Mouse (Mus musculus) heart, postnatal 36 days (tissue): ENCODE data around the gene Gm10518. TPM values are rescaled to one million over a fixed set of nuclear protein-coding genes. Genes with fewer than 3 reads are reported as not detected.
A peak's percentile ranks its signal among the peaks of the same experiment; 100 is the strongest.

Experiments
- DNase-seq, 2 experiments: peaks; one replicate each; pipeline ENCODE4 v3.0.0; 2021 to 2022
- intact Hi-C: fragments of 180-260 bp; cut with DNase I; formaldehyde crosslinking; loops from one replicate; pipeline ENCODE4 v1.15.1; 2025
- total RNA-seq, 2 experiments: library from RNA; stranded (reverse); gene quantifications; 2 replicates each; pipeline ENCODE4 v1.2.3; 2021

Gene Gm10518
- total RNA-seq, 2 experiments from 2014 or later: not detected

DNA sequence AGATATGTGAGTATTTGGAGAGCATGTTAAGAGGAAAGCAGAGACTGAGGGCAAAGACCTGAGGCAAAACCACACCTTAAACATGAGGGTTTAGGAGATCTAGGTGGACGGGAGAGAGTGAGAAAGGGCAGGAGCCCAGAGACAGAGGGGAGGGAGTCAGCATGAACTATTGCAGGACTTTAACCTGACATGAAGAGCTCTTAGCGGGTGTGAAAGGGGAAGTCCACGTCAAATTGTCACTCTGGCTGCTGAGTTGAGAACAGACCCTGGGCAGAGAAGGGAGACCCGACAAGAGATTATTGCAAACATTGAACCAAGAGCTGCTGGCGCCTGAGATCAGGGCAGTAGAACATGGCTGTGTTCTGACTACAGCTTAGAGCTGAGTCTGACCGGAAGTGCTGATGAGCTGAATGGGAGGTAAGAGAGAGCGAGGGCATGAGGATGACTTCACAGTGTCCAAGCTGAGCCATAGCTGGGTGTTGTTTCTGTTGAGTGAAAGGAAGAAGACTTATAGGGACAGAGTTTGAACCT lies 29.6 kb downstream of the Gm10518 start:
- no peak for DNase-seq
- intact Hi-C loops: no loop called here

DNA sequence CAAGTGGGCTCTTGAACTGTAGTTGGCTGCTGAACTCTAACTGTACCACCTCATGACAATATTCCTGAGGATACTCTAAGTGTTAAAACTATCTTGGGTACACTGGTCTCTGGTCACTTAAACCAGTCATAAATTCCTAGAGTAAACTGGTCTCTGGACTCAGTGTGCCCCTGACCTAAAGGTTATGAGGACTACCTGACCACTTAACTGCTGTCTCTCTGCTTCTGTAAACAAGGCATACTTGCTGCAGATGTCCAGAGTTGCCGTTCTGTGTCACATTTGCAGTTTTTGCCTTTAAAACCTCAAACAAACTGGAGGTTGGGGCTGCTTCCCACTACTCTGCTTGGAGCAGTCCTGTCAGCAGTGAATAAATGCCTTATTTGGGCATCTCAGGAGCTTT lies 30.4 kb downstream of the Gm10518 start:
- intact Hi-C loops: no loop called here

DNA sequence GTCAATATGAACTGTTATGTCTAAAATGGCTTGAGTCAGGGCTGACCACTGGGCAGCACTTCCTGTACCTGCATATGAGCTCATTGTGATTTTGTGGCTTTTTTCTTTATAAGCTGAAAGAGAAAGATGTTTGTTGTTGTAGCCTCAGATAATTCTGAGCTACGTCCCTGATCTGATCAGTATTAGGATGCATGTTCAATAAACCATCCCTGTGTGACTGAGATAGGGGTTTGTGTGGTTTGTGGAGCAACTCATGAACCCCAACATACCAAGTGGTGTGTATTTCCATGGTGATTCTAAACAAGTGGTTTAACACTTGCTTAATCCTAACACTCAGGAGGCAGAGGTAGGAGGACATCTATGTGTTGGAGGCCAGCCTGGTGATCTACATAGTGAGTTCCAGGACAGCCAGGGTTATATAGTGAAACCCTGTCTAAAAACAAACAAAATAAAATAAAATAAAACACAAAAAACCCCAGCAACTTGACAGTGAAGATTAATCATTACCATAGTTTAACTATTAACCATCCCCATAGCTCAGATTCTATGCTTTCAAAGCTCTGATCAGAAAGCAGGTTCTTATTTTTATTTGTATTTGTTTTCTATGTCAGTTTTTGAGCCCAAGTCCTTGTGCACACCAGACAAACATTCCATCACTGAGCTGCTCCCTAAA lies 32.7 kb downstream of the Gm10518 start:
- intact Hi-C loops: no loop called here
- no peak for DNase-seq

More for the DNA sequence above, 30.4 kb downstream of the Gm10518 start:
- no peak for DNase-seq

DNA sequence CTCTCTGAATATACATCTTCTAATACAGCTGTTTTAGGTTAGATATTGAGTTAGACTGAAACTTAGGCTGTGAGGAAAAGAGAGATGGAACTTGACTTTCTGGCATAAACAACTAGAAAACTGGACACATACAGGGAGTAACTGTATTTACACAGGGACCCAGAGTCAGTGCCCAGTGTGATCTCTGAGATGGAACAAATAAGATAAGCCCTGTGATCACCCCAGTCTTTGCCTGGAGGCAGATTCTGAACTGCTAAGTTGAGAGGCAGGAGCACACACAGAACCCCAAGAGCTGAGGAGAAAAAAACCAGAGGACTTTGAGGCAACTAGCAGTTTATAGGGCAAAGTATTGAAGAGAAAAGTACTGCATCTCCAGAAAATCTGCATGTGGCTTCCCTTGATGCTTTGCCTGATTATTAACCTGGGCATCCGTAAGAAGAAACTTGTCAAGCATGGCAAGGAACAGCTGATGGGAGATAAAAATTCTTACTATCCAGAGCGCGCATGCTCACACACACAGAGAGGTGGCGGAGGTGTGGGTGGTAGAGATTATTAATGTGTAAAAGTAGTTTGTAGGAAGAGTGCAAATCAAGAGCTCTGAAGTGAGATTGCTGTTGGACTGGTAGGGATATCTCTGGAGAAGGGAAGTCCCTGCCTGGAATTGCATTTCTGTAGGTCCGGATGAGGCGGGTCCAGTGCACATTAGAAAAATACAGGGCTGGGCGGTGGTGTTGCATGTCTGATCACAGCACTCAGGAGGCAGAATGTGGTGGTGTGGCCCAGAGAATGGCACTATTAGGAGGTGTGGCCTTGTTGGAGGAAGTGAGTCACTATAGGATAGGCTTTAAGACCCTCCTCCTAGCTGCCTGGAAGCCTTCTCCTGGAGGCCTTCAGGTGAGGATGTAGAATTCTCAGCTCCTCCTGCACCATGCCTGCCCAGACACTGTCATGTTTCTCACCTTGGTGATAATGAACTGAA lies 33.5 kb downstream of the Gm10518 start:
- intact Hi-C loops: no loop called here
- no peak for DNase-seq

DNA sequence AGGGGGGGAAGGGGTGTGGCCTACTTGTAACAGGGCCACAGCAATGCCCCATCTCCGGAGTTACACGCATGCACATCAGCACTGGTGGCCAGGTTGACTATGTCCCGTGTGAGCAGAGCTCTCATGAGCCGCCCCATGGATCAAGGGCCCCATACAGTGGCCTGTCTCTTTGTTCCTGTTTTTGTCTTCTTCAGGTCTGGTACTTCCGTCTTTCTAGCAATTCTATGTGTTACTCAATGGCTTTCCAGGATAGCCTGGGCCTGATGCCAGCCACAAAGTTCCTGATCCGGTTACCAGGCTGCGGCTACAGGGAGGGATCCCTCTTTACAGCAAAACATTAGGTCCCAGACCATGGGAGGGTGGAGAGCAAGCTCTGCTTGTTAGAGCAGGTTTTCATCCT lies 39.4 kb downstream of the Gm10518 start:
- peak; percentile 40 to 56 for DNase-seq
- intact Hi-C loops: loop anchor here (10.0 kb wide), 1 partner anchor 198 kb away; no protein-coding TSS in a partner anchor

DNA sequence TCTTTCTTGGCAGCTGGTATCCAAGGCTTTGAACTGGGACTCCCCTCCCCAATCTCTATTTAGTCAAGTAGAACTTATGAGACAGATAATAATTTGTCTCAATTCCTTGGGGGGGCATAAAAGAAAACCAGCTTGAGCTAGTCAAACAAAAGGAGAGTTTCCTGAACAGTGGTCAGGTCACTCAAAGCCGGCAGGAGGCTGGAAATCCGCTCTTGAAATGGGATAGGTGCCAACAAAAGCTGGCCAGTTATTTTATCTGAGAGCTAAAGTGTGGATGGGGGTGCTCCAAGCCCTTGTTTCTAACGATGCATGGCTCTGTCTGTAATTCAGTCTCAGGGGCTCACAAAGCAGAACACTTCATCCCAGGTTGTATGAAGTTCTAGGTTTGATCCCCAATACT lies 40.8 kb downstream of the Gm10518 start:
- DNase-seq: no peak
- intact Hi-C loops: loop anchor here (2.0 to 10.0 kb wide), 2 partner anchors 39 to 199 kb away; no protein-coding TSS in a partner anchor

DNA sequence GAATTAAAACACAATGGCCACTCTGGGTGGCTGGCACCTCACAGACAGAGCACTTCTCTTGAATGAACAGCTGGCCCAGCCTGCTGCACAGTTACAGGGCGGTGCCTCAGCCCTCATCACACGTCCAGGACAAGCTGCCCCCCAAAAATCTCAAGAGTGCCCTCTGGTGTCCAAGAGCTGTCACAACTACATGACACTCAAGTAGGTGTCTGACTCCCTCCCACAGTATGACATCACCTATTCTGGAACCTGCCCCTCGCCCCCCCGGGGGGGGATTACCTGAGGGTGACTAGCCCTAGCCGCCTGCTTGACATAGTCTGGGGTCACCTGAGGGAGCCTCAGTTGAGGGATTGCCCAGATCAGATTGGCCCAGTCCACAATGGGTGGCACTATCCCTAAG lies 41.7 kb downstream of the Gm10518 start:
- DNase-seq: peak; percentile 73
- intact Hi-C loops: loop anchor here (2.0 to 10.0 kb wide), 2 partner anchors 40 to 200 kb away; no protein-coding TSS in a partner anchor

DNA sequence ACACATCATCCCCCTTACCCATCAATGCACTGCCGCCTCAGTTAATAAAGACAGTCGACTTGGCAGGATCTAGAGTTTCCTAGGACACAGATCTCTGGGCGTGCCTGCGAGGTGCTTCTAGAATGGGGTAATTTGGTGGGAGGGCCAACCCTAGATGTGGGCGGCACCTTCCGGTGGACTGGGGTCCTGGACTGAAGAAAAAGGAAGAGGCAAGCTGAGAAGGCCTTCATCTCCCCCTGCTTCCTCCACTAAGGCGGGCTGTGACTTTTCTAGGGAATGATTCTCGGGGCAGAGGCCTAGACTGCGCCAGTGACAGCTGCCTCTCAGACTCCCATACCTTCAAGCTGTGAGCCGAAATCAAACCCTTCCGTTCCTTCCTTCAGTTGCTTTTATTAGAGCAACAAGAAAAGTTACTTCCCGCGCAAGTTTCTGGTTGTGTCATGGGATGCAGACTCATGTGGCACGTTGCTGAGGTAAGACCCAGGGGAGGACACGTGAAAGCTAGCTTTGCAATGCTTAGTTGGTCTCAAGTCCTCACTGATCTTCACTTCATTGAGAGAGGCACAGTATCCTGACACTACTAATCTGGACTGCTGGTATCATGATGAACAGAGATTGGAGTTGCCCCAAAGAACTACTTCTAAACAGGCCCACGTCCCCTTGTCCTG lies 42.8 kb downstream of the Gm10518 start:
- no peak for DNase-seq
- intact Hi-C loops: loop anchor here (2.0 to 10.0 kb wide), 2 partner anchors 41 to 201 kb away; no protein-coding TSS in a partner anchor

DNA sequence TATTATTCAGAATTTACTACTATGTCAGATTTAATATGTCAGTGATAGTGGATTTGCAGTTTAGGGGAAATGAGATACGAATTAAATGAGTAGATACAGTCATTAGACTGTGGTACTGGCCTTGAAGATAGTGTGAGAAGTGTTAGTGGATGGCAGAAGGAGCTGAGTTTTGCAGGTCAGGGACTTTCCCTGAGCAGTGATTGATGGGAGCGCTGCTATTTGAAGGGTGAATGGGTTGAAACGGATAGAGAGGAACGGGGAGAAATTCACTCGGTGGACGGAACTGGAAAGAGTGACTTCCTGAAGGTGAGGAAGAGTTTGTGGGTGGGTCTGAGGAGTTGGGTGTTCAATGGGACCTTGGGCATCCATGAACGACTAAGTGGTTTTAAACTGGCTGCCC lies 44.0 kb downstream of the Gm10518 start:
- intact Hi-C loops: loop anchor here (10.0 kb wide), 1 partner anchor 202 kb away; no protein-coding TSS in a partner anchor
- DNase-seq: no peak

DNA sequence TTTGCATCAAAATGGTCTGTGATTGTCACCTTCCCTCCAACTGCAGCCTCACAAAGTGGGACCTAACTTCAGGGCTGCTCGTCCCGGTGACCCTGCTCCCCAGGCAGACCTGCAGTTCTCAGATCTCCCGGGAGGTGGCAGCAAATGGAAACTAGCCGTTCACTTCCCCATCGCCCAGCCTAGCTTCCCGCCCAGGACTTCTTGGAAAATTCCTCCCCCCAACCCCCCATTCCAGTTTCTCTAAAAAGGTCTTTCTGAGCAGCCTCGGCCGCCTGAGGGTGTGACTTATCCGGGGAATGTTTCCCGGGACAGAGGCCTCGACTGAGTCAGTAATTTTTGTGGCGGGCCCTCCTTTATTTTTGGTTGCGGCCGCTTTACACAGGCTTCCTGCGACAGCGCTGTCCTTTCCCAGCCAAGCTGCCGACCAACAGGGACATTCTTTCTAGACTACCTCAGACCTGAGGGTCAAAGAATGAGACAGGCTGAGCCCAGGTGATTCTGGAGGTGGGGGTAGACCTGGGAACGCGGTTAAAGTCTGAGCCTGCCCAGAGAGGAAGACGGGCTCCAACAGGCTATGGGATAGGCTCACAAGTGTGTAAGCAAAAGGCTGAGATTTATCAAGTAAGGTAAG lies 44.7 kb downstream of the Gm10518 start:
- intact Hi-C loops: loop anchor here (10.0 kb wide), 1 partner anchor 203 kb away; no protein-coding TSS in a partner anchor
- DNase-seq: peak; percentile 92 to 97

DNA sequence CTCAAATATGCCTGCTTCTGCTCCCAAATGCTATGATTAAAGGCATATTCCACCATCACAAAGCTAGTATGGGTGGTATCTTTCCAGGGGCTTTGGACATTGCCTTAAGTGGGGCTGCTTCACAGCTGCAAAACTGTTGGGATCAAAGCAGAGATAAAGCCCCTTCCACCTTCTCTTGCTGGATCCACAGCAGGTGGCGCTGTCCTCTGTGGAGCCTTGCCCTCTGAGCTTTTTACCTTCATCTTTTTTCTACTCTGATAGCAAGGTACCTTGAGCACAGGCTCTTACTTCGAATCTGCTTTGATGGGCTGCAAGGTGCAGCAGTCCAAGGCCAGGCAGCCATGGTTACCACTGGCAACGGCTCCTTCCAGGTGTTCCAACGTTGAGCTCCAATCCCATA lies 50.2 kb downstream of the Gm10518 start:
- no peak for DNase-seq
- intact Hi-C loops: no loop called here

Other genes with a start within 250 kb of the Gm10518 start
- gene Sccpdh, start 135.2 kb upstream of the Gm10518 start, total RNA-seq: 10 to 100 TPM; 57.1 to 58.5 TPM
- under 1 TPM; 0.43 to 0.53 TPM for gene Kif28, start 58.1 kb upstream of the Gm10518 start, total RNA-seq
- 10 to 100 TPM; 19.4 to 21.8 TPM for gene Ahctf1, start 304 bp downstream of the Gm10518 start, total RNA-seq
- 10 to 100 TPM; 41.1 to 43.4 TPM for gene Cdc42bpa, start 157.1 kb downstream of the Gm10518 start, total RNA-seq